Mouse (Mus musculus) embryo, embryonic 10.5 days (tissue): ENCODE data around the gene Il31ra.
"Not testable (repeated sequence)": the region's sequence is repeated elsewhere in the genome, so short reads cannot be mapped to it uniquely, and the experiment has no call there.

Source experiments
- DNase-seq: peaks from one replicate; pipeline ENCODE4 v3.0.0-alpha.2; 2015; ENCODE audit warnings: low spot score

The Il31ra gene

DNA sequence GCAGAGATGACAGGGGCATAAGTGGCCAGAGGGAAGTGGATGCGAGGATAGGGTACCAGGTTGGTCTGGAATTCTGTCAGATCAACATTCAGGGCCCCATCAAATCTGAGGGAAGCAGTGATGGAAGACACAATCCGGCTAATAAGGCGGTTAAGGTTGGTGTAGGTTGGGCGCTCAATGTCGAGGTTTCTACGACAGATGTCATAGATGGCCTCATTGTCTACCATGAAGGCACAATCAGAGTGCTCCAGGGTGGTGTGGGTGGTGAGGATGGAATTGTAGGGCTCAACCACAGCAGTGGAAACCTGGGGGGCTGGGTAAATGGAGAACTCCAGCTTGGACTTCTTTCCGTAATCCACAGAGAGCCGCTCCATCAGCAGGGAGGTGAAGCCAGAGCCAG lies at the start of gene Il31ra:
TSS of gene Il31ra (minus strand) at position 101 of the 400 bp plus-strand sequence.
- not testable (repeated sequence) for DNase-seq

DNA sequence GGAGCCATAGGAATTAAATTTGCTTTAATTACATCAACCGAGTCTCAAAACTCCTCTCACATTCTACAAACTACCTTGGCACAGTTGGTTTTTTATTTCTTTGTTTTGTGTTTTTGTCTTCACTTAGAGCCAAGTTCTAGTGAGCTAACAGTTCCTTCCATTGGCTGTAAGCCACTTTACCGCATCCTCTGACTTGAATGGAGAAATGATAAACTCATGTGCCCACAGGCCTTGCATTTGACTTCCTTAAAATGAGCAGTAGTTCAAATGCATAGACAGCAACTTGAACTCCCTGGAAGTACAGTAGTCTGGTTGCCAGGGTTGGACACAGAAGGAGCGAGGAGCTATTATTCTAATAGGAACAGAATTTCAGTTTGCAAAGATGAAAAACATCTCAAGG lies 48.7 kb upstream of the Il31ra start:
- no peak for DNase-seq

DNA sequence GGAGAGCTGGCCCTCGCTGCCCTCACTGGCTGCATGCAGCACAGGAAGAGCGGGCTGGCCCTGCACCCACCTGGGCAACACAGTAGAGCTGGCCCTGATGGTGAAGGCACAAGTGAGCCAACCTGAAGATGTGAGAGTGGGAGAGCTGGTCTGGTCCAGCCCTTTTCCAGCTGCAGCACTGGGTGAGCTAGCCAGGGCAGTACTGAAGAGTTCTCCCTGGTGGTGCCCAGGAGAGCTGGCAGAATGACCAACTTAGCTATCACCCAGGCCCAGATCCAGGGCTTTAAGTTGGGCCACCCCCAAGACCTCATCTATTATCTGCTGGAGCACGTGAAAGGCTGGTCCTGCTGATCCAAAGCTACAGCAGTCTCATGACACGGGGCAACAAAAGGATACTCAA lies 45.0 kb upstream of the Il31ra start:
- no peak for DNase-seq

DNA sequence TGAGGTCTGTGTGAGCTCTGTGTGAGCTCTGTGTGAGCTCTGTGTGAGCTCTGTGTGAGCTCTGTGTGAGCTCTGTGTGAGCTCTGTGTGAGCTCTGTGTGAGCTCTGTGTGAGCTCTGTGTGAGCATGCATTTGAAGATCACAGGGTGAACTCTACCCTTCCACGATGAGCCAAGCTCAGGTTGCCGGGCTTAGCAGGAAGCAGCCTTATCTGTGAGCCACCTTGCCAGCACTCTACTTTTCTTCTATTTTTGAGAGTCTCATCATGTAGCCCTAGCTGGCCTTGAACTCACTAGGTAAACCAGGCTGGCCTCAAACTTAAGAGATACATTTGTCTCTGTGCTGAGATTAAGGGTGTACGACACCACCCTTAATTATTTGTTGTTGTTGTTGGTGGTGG lies 42.3 kb upstream of the Il31ra start:
- no peak for DNase-seq

DNA sequence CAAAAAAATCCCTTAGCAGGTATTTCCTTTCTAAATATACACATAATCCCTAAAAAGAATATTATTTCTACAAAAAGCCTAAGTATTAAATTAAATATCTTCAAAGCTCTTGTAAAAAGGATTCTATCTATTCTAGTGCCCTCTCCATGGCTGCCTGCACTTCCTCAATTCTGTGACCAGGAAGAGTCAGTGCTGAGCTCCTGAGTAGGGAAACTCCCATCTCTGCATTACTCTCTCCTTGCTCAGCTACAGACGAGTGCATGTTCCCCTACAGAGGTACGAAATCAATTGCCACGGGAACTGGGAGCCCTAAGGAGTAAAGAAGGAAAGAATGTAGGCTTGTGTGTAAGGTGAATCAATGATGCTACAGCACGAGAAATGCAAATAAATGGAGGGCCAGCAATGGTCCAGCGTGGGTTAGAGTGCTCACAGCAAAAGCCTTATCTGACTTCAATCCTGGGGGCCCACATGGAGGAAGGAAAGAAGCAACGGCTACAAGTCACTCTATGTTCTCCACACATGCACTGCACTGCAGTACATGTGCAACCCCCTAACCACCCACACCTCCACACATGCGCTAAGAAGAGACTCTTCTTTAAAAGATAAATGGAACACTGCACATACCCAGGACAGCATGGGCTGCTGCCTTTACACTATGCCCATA lies 41.1 kb upstream of the Il31ra start:
- no peak for DNase-seq

DNA sequence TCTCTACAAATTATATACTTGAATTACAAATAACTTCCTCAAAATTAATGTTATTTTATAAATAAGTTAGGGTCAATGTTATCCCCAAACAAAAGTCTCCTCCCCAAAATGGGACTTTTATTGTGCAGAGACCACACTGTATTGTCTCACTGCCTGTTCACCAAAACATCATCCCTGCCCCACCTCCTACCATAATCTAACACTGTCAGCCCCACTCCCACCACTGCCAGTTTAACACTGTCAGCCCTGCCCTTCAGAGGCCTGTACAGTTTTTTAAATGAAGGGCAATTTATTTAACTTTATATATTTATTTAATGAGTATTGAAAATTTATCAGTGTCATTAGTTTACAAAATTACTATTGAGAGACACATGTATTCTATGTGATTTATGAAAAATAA lies 31.4 kb upstream of the Il31ra start:
- DNase-seq: no peak

DNA sequence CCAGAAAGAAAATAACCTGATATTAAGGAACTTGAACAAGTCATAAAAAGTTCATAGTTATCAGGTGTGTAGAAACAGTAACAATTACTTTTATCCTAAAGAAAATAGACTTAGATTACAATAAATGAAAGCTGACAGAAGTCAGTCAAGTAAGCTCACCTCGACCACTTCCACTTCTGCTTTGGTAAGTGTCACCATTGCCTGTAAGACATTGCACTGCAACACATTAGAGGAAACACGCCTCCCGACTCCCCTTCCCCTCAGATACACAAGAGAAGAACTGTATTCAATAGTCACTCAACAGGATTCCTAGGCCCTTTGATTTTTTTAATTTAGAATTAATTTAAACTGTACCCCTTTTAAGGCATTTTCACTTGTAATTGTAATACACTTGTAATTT lies 30.5 kb upstream of the Il31ra start:
- no peak for DNase-seq

DNA sequence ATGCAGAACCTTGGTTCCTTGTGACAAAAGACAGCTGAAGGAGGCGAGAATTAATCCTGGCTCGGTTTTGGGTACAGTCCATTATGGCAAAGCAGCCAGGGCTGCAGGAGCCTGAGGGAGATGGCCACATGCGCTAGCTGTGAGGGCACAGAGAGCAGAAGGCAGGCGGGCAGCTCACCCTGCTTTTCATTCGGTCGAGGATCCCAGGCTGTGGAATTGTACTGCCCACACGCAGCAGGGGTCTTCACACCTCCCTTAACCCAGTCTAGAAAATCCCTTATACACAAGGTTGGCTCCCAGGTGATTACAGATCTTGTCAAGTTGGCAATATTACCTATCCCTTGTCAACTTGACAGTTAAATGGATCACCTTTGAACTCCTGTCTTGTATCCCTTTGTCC lies 29.5 kb upstream of the Il31ra start:
- DNase-seq: no peak

DNA sequence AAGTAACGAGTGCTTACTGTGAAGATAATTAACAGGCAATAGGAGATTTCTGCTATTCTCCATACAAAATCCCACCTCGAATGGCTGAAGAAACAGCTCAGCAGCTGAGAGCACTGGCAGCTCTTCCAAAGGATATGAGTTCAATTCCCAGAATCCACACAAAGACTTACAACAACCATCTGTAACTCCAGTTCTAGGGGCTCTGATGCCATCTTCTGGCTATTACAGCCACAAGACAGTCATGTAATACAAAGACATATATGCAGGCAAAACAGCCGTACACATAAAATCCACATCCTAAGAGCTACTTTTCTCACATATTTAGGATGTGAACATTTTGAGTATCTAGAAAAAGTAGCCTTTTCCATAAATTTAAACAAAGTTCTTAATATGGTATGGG lies 27.4 kb upstream of the Il31ra start:
- peak; percentile 7 for DNase-seq

DNA sequence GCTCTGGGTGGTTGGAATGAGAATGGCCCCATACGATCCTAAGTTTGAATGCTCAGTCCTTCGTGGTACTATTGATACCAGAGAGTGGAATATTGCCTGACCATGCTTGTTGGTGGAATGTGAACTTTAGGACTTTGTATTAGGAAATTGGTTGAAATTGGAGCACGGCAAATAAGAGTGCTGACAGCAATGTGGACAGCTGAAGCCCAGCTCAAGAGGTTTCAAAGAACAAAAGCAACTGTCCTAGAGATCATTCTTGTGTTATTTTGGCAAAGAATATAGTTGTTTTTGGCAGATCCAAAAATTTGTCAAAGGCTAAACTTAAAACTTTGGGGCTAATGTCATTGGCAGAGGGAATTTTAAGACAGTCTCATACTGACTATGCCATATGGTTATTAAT lies 14.4 kb upstream of the Il31ra start:
- DNase-seq: no peak

DNA sequence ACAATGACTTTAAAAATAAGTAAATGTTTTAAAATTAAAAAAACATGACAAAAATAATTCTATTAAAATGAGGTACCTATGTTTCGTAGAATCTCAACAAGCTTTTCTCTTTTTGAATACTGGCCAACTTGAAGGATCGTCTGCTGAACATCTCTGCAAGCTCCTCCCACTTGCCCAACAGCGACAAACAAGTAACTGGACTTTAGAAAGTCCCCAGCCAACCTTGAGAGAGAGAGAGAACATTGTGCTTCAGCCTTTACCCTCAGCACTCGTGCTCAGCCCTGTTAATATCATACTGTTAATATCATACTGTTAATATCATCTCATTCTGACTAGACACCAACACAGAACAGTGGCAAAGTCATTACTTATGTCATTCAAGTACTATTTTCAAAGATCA lies 10.3 kb upstream of the Il31ra start:
- DNase-seq: no peak

DNA sequence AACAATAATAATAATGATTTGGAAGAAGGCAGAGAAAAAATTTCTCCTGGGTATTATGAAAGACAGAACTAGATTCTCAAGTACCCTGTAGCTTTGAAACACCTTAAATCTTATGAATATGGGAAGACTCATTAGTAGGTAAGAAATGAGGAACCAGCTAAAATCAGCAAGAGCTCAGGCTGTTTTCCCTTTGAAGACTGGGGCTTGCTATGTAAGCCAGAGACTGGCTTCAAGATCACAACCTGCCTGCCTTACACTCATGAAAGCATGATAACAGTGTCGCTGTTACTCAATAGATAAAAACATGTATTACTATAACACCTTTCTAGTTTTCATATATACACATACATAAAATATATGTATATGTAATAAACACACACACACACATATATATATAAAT lies 9.7 kb upstream of the Il31ra start:
- no peak for DNase-seq

DNA sequence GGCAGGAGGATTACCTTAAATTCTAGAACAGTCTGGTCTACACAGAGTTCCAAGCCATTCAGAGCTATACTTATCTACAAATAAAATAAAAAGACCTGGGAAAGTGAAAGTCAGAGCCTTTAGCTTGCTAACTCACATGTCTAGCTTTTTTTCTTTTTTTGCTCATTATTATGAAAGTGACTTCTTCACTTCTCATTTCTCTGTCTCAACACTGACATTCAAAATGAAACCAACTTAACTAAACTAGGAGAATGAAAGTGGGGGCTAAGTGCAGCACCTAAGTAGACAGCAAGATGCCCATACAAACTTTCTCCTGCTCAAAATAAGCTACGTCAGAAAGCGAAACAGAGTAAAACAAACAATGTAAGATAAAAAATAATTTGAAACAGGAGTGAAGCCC lies 8.4 kb upstream of the Il31ra start:
- DNase-seq: no peak

DNA sequence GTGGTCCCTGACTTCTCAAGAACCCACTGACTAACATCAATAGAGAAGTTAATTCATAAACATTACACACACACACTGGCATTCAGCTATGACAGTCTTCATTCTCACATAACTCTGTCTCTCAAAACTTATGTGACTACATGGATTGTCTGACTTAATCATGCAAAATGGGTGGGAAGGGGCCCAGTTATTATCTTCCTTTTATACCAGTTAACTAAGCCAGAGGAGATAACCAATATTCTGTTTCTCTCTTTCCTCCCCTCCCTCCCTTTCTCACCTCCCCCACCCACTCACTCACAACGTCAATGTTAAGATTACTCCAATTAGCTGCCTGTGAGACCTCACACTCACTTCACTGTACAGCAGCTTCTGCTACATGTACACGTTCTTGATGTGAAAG lies 3.9 kb downstream of the Il31ra start:
- DNase-seq: no peak

DNA sequence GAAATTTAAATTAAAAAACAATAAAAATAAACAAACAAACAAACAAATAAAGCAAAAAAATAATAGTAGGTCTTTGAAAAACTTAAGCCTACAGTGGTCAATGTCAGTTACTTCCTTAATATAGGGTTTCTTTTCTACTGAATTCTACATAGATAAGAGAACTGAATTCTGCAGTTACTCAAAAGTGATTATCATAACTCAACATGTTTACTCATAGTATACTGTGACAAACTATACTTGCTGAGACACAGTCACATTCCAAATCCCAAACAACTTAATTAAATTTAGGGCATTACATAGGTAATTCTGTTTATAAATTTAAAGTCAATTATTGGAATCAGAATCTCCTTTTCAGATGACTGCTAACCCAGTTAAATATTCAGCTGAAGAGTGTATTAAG lies 4.5 kb downstream of the Il31ra start:
- no peak for DNase-seq

DNA sequence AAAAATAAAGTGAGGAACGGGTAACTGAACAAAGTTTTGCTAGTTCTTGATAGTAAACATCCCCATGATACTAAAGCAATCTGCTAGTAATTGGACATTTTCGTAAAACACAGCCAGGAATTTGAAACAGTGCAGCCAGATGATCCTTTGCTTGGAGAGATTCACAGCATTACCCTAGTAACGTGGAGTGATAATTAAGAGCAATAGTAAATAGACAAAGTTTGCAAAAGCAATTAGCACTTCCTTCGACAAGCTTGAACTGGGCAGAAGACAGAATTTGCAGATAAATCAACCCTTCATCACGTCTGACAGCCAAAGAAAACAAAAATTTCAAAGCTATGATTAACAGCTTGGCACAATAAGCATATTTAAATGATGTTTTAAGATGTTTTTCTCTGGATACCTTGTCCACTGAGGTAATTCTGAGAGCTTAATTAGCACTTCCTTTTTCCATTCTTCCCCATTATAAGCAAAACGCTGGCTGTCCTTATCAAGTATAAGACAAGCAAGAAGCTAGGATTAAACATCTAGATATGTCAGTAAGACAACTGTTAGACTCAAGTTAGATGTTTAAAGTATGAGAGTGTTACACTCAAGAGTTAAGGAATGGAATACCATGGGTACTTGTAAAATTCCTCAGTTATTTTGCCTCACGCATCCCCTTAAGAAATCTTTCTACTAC lies 9.5 kb downstream of the Il31ra start:
- no peak for DNase-seq

DNA sequence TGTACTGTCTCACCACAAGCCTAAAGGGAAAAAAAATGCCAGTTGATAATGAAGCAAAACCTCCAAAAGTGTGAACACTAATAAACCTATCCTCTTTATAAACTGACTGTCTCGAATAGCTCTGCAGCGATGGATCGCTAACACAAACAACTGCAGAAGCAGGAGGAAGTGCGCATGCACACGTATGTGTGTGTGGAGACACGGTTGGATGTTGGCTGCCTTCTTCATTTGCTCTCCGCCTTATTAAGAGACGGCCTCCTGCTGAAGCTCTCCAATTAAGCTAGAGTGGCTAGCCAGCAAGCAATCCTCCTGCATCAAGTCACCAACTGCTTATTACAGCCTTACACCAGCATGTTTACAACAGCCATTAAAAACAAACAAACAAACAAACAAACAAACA lies 11.9 kb downstream of the Il31ra start:
- no peak for DNase-seq

DNA sequence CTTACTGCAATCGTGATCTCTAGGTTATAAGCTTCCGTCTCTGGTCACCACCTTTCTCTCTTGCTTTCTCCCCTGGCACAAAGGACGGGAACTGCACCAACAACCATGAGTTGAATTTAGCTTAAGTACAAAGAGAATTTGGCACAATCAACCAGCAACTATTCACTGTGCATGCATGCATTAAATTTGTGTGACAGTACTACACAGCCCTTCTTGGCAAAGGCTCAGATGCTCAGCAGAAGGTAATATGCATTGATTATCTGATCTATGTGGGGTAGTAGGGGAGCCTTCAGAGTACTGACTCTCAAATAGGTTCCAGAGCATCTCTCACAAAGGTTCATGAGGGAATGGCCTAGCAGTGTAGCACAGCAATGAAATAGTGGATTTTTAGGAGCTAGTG lies 12.4 kb downstream of the Il31ra start:
- no peak for DNase-seq

DNA sequence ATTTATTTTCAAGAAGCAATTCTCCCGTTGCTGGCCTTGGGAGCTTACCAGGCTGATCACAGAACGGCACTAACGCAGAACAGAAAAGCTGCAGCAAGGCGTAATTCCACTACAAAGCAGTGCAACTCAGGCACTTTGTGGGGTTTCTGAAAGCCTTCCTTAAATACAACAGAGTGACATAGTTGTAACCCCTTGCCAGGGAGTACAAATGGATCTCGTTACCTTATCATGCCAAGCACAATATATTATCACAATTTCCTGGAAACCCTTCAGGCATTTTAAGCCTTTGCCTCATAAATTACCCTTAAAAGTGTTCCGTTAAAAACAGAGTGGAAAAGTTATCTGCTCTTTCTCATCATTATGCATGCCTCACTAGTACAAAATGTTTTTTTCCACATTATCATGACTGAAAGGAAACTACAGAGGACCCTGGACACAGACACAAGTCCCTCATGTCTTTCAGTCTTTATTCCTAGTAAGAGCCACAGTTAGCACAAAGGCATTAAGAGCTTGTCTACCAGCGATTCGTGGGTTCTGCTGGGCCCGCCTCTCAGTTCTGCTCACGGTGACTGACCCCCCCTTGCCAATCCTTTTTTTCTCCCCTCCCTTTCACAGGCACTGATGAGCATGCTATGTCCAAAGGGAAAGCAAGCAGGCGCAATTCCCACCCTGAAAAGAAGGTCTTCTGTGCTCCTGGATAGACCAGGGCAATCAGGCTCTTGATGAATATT lies 13.4 kb downstream of the Il31ra start:
- DNase-seq: peak; percentile 44

DNA sequence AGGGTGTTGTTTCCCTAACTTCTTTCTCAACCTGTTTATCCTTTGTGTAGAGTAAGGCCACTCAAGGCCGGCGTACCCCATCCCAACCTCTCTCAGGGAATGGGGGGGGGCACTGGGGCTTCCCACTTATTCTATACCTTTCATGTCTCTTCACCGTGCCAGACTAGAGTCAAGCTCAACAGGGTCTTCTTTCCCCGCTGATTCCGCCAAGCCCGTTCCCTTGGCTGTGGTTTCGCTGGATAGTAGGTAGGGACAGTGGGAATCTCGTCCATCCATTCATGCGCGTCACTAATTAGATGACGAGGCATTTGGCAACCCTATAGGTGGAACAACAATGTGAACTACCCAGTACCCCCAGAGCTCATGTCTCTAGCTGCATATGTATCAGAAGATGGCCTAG lies 16.1 kb downstream of the Il31ra start:
- not testable (repeated sequence) for DNase-seq

DNA sequence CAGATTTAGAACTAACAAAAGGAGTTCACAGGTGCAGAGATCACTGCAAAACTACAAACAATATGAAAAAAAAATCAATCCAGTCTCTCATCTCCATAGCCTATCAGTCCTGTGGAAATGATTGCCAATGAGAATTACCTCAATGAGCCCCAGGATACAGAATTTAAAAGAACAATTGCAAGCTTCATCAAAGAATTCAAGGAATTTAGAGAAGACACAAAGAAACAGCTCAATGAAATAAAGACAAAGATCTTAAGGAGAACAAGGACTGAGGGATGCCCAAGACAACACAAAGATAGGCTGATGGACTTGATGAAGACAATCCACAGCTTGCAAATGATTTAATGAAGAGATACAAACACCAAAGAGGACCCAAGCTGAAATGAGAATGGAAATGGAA lies 20.4 kb downstream of the Il31ra start:
- no peak for DNase-seq

DNA sequence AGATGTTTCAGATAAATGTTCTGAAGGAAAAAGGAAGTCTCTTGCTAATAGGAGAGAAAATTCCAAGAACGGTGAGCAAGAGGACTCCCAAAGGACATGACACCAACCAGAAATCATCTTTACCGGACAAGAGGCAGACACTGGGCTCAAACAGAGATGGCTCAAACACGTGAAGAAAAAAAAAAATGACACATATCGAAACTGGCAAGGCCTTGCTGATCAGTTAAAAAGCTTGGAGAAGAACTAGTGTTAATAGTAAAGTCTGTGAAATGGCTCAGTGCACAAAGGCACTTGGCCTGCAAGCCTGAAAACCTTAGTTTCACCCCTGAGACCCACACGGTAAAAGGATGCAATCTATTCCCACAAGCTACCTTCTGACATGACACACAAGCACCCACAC lies 23.4 kb downstream of the Il31ra start:
- no peak for DNase-seq

DNA sequence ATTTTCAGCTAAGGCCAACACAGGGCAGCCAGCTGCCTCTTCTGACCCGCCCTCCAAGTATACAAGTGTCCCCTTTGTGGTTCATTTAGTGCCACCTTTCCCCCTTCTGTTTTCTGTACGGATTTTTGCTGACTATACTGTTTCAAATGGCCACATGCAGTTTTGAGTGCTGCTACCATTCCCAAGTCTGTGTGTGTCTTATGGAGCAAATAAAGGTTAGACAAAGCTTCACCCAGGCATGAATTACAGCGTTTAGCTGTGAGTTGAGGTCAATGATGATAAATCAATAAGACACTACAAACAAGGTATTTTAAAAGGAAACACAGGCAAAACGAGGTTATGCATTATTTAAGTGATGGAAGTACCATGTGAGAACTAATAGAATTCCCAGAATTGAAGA lies 24.6 kb downstream of the Il31ra start:
- peak; percentile 56 for DNase-seq
